Mouse (Mus musculus): ENCODE results near the gene Eml3.

DNA sequence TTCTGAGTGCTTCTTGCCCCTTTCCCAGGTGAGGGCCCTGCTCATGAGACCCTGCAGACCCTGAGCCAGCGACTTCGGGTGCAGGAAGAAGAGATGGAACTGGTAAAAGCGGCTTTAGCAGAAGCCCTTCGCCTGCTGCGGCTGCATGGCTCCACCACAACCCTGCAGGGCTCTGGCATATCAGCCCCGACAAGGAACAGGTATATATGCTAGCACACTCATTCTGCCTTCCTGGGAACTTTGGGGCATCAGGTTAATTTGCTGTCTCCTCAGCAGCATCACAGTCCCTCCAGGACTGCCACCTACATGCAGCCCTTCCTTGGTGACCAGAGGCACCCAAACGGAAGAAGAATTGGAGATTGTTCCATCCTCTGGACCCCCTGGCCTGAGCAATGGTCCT, 1.4 kb downstream of the Eml3 start:
- TF ChIP-seq CTCF (IDR thresholded peaks at IDR 0.05; ENCODE audit: low read depth) (no peak), EP300 (IDR thresholded peaks at IDR 0.05; ENCODE audit: low read depth) (no peak)

All from liver, postnatal 0 days (tissue).